Mouse (Mus musculus) liver, embryonic 14.5 days (tissue): ENCODE results near the gene Frem2. TPM values are rescaled to one million over a fixed set of nuclear protein-coding genes. Genes with fewer than 3 reads are reported as not detected.

Experiments
- ATAC-seq: fragments of 200-750 bp; cut with Nextera tagmentation; 2 replicates; pipeline ENCODE4 v1.8.0; 2017; ENCODE audit warnings: moderate number of reproducible peaks, mild to moderate bottlenecking, moderate library complexity; ENCODE audit not compliant: insufficient read depth
- DNase-seq, 3 experiments: peaks; one replicate each; pipeline ENCODE4 v3.0.0-alpha.2; 2012 to 2013; ENCODE audit warnings: low read depth in 3 of 3, low spot score in 3 of 3
- H3K27ac ChIP-seq: fragments of 300-500 bp; sonication (generic); 2 replicates; pipeline ENCODE4 v1.5.1; 2014; ENCODE audit warnings: moderate library complexity, mild to moderate bottlenecking, control low read depth, inconsistent platforms
- H3K27me3 ChIP-seq: fragments of 300-500 bp; sonication (generic); 2 replicates; pipeline ENCODE4 v1.6.1; 2014; ENCODE audit warnings: mild to moderate bottlenecking, low read length, moderate library complexity; ENCODE audit not compliant: control insufficient read depth, insufficient read depth
- H3K36me3 ChIP-seq: fragments of 300-500 bp; sonication (generic); replicated peaks from 2 replicates; pipeline ENCODE4 v1.6.1; 2014; ENCODE audit warnings: low read depth; ENCODE audit not compliant: control insufficient read depth, insufficient read depth
- H3K4me1 ChIP-seq, 2 experiments: fragments of 200-500 bp in 1 of 2; fragments of 300-500 bp in 1 of 2; sonication (generic) in 1 of 2; replicated peaks; 2 replicates each; pipeline ENCODE4 v1.6.1; 2012 to 2014; ENCODE audit warnings: antibody characterized with exemption in 1 of 2, inconsistent platforms in 1 of 2, low read length in 1 of 2; ENCODE audit not compliant: control insufficient read depth in 2 of 2, insufficient read depth in 2 of 2
- H3K4me2 ChIP-seq: fragments of 300-500 bp; sonication (generic); 2 replicates; pipeline ENCODE4 v1.6.1; 2014; ENCODE audit warnings: low read depth, mild to moderate bottlenecking, control low read depth, moderate library complexity
- H3K4me3 ChIP-seq, 2 experiments: fragments of 200-500 bp in 1 of 2; fragments of 300-500 bp in 1 of 2; sonication (generic) in 1 of 2; 2 replicates each; pipeline ENCODE4 v1.5.1; 2012 to 2014; ENCODE audit warnings: low read depth in 2 of 2, low read length in 2 of 2, mild to moderate bottlenecking in 2 of 2, control low read depth in 1 of 2, inconsistent platforms in 1 of 2, moderate library complexity in 1 of 2; ENCODE audit not compliant: insufficient read depth in 1 of 2
- H3K9ac ChIP-seq: fragments of 300-500 bp; sonication (generic); replicated peaks from 2 replicates; pipeline ENCODE4 v1.6.1; 2014; ENCODE audit warnings: mild to moderate bottlenecking, control low read depth, moderate library complexity
- H3K9me3 ChIP-seq: fragments of 300-500 bp; sonication (generic); 2 replicates; pipeline ENCODE4 v1.6.1; 2016; ENCODE audit warnings: low read length, mixed read lengths; ENCODE audit not compliant: control insufficient read depth
- CTCF ChIP-seq: IDR thresholded peaks from 2 replicates; pipeline ENCODE4 v1.5.1; 2016; ENCODE audit warnings: antibody characterized with exemption, low read depth, control low read depth
- EP300 ChIP-seq: IDR thresholded peaks from 2 replicates; pipeline ENCODE4 v1.6.1; 2016; ENCODE audit warnings: antibody characterized with exemption, low read depth
- WGBS: fragments of 180-500 bp; shearing (Covaris S2); extraction: QIAGEN DNeasy Blood & Tissue Kit; methylation state at CpG from one replicate; pipeline ENCODE4 v1.1.7; 2014; ENCODE audit not compliant: insufficient replicate concordance; 5-methylcytosine and 5-hydroxymethylcytosine counted together
- polyA plus RNA-seq, 2 experiments: library from polyadenylated mRNA; depleted of rRNA in 1 of 2; stranded (reverse) in 1 of 2; unstranded in 1 of 2; fragments of >200 nt; fragmentation: Nextera tagmentation in 1 of 2; extraction: Ambion mirVana in 1 of 2; gene quantifications; 2 replicates each; pipeline versions ENCODE4 v1.2.1 to v1.2.3; 2012 to 2014

Gene Frem2
- polyA plus RNA-seq, 2 experiments: 0.19 to 0.71 TPM

DNA sequence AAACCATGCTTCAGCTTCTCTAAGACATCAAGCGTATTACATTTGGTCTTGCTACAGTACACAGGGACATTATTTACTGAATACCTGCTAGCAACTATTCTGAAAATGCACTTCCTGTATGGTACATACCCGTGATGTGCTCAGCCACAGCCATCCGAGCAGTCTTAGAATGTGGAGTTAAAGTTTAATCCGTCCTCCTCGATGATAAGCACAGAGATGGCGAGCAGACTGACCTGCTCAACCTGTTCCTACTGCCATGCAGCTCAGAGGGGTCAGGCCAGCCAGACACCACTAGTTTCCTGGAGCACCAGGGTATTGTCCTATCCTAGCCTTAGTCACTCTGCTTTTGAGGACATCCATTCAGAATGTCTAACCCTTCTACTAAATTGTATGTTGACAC is 30.6 kb upstream of the Frem2 start:
- Histone ChIP-seq H3K9me3 (no peaks in the 10 kb centered on the region), H3K36me3 (no peaks in the 10 kb centered on the region), H3K27ac (no peak overlapping the region), H3K4me1 (no peaks in the 10 kb centered on the region; a peak in 1 of 4 replicates), H3K4me2 (no peak overlapping the region), H3K27me3 (no peaks in the 10 kb centered on the region), H3K4me3 (no peak overlapping the region), H3K9ac (no peak overlapping the region)
- no peak for ATAC-seq
- DNase-seq: no peak
- TF ChIP-seq CTCF: no peak
- TF ChIP-seq EP300: no peak
- WGBS: 54% methylated on average over 6 of the region's 6 CpGs

DNA sequence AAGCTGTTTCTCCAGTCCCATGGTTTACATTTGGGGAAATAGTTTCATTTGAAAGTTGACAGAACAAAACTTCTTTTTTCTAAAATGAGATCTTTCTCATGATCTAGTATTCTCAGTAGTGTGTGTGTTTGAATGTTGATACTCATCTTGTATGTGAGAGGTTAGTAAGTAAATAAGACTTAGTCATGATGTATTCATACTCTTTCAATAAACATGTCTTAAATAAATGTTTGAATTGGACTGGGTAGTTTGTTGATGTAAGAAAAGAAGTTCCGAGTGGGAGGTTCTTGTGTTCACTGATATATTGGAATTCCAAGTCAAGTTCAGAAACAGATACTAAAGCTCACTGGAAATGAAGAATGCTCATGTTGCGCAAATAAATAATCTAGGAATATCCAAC is 25.1 kb upstream of the Frem2 start:
- Histone ChIP-seq H3K36me3 (no peaks in the 10 kb centered on the region), H3K4me1 (no peaks in the 10 kb centered on the region), H3K4me3 (no peak overlapping the region), H3K4me2 (no peak overlapping the region), H3K9ac (no peak overlapping the region), H3K27ac (no peak overlapping the region), H3K27me3 (no peaks in the 10 kb centered on the region), H3K9me3 (no peaks in the 10 kb centered on the region)
- no peak for DNase-seq
- WGBS: 66% methylated on average over 2 of the region's 2 CpGs
- no peak for TF ChIP-seq CTCF
- TF ChIP-seq EP300: no peak
- ATAC-seq: no peak

DNA sequence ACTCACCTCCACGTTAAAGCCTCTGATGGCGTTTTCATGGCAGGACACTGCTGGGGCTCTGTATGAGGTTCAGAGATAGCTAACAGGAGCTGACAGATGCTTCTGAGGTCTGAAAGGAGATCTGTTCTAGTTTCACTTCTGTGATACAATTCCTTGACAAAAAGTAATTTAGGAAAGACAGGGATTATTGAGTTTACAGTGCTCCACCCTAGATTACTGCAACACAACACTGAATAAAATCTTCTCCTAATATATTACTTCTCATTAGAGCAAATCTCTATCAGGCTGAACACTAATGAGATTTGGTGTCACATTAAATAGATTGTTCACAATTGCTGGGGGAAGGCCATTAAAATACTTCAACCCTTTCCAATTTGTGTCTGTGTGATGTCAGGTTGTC is 23.7 kb upstream of the Frem2 start:
- Histone ChIP-seq H3K4me1 (no peaks in the 10 kb centered on the region), H3K36me3 (no peaks in the 10 kb centered on the region), H3K4me2 (no peak overlapping the region), H3K9me3 (no peaks in the 10 kb centered on the region), H3K27ac (no peak overlapping the region), H3K4me3 (no peak overlapping the region), H3K9ac (no peak overlapping the region), H3K27me3 (no peaks in the 10 kb centered on the region)
- no peak for ATAC-seq
- 34% methylated on average over 2 of the region's 2 CpGs for WGBS
- DNase-seq: no peak
- TF ChIP-seq CTCF (no peak), EP300 (no peak)

DNA sequence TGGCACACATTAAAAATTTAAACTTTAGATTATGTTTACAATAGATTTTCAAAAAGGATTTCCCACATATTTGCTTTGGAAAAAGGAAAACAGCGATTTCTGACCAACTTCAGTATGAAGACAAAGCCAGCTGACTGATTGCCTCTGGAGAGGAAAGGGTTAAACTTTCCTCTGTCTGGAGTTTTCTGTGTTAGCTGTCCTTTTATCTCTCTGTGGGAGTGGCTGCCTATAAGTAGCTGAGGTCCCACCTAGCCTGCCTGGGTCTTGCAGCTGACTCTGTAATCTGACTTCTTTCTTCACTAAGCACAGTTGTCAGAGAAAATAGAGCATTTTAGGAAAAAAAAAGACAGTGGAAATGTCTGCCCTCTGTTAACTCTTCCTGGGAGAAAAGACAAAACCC is 17.1 kb upstream of the Frem2 start:
- no peak overlapping the region for H3K4me2 ChIP-seq
- H3K4me3 ChIP-seq: no peak overlapping the region
- no peak for ATAC-seq
- no peak for TF ChIP-seq CTCF
- TF ChIP-seq EP300: no peak
- no peaks in the 10 kb centered on the region for H3K27me3 ChIP-seq
- H3K36me3 ChIP-seq: no peaks in the 10 kb centered on the region
- no peaks in the 10 kb centered on the region for H3K9me3 ChIP-seq
- peak in 2 of 3 experiments; percentile 22 to 31 for DNase-seq
- H3K4me1 ChIP-seq: peaks cover 0 to 5% of the 10 kb centered on the region in 2 experiments; a peak in 1 of 4 replicates
- no peak overlapping the region for H3K9ac ChIP-seq
- 44% methylated on average over 1 of the region's 1 CpGs for WGBS
- H3K27ac ChIP-seq: no peak overlapping the region

DNA sequence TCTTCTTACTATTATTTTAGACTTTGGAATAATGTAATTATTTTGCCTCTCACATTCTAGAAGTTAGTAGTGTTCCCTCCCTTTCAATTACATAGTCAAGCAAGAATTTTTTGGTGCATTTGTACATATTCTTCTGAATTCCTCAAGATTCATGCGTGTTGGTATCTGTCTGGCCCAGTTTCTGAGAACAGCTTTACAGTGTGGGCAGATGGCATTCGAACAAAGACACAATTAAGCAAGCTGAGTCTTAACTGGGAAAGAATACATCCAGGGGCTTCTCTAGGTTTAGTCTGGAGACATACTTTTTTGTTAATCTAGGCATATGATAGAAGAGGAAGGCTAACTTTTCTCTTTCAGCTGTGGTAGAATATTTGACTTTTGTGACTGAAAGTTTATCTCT is 12.6 kb upstream of the Frem2 start:
- peaks cover 0 to 5% of the 10 kb centered on the region in 2 experiments; a peak in 1 of 4 replicates for H3K4me1 ChIP-seq
- no peaks in the 10 kb centered on the region for H3K36me3 ChIP-seq
- no peak overlapping the region for H3K9ac ChIP-seq
- no peaks in the 10 kb centered on the region for H3K27me3 ChIP-seq
- H3K4me2 ChIP-seq: no peak overlapping the region
- H3K9me3 ChIP-seq: no peaks in the 10 kb centered on the region
- TF ChIP-seq CTCF (no peak), EP300 (no peak)
- ATAC-seq: no peak
- no peak overlapping the region for H3K4me3 ChIP-seq
- no peak for DNase-seq
- no peak overlapping the region for H3K27ac ChIP-seq
- 63% methylated on average over 2 of the region's 2 CpGs for WGBS
